Mouse (Mus musculus): ENCODE data around the gene Fgfr2. TPM values are rescaled to one million over a fixed set of nuclear protein-coding genes. Genes with fewer than 3 reads are reported as not detected.

Fgfr2 gene
- polyA plus RNA-seq, 1 experiment from 2014 or later, result 47.9 TPM

- no peak overlapping the region for H3K4me3 ChIP-seq
- H3K9me3 ChIP-seq (replicated peaks), result no peaks in the 10 kb centered on the region
- H3K27ac ChIP-seq, result no peak overlapping the region
- H3K4me1 ChIP-seq, result peaks cover 28% of the 10 kb centered on the region
- no peaks in the 10 kb centered on the region for H3K27me3 ChIP-seq
- H3K36me3 ChIP-seq (ENCODE audit: poor library complexity, severe bottlenecking), result no peaks in the 10 kb centered on the region
- H3K9ac ChIP-seq, result no peak overlapping the region
- H3K4me2 ChIP-seq, result no peak overlapping the region
- WGBS, result 71% methylated on average over 4 of the region's 4 CpGs
- ATAC-seq, result no peak
Observed at GRCm38 (mm10) chr7:130114436-130114835, 3008.7 kb downstream of the Fgfr2 start.

Small RNAs within 50 kb of the gene (microRNA-seq; reads per million reads assigned to microRNA genes)
- gene Mir7061, result 0.80 reads per million

Other genes starting within 250 kb of the Fgfr2 start
- gene Zranb1, start 192.2 kb downstream of the Fgfr2 start, polyA plus RNA-seq (2015; fragmentation: Nextera tagmentation; extraction: Ambion mirVana), result 16.1 and 16.2 TPM in 2 replicates
- 104 and 106 TPM in 2 replicates for gene Ctbp2, start 1.0 kb upstream of the Fgfr2 start, polyA plus RNA-seq (2015; fragmentation: Nextera tagmentation; extraction: Ambion mirVana)

Data from forebrain, embryonic 13.5 days (tissue).